Mouse (Mus musculus) cerebellum, adult 2 months (tissue): ENCODE measurements at regions not wholly inside any gene's neighbourhood (a gene's known extent, or its start where the extent isn't known, plus 50 kb on each side); places are given as distances from the start of the nearest gene placed in this dataset.

Source experiments
- DNase-seq, 2 experiments: peaks; one replicate each; pipeline ENCODE4 v3.0.0; 2021
- H3K27ac ChIP-seq: fragments of 200-500 bp; 2 replicates; pipeline ENCODE4 v1.5.1; 2012; ENCODE audit warnings: low read length, control low read depth, inconsistent platforms; ENCODE audit not compliant: insufficient read depth
- H3K27me3 ChIP-seq: fragments of 200-500 bp; 2 replicates; pipeline ENCODE4 v1.6.1; 2012; ENCODE audit warnings: inconsistent platforms, mild to moderate bottlenecking, low read length, moderate library complexity; ENCODE audit not compliant: control insufficient read depth, insufficient read depth
- H3K4me1 ChIP-seq: fragments of 200-500 bp; 2 replicates; pipeline ENCODE4 v1.6.1; 2011; ENCODE audit warnings: low read length; ENCODE audit not compliant: control insufficient read depth, insufficient read depth
- H3K4me3 ChIP-seq: fragments of 200-500 bp; replicated peaks from 2 replicates; pipeline ENCODE3; 2011; ENCODE audit warnings: mild to moderate bottlenecking, low read depth, low read length, control low read depth; ENCODE audit not compliant: insufficient read depth
- CTCF ChIP-seq: fragments of 200-500 bp; IDR thresholded peaks from 2 replicates; pipeline ENCODE4 v1.5.1; 2011; ENCODE audit warnings: low read depth, mild to moderate bottlenecking, control low read depth, low read length, moderate library complexity, borderline replicate concordance; ENCODE audit not compliant: insufficient read depth
- POLR2A ChIP-seq: fragments of 200-500 bp; IDR thresholded peaks from 2 replicates; pipeline ENCODE4 v1.6.1; 2011; ENCODE audit warnings: low read length, control low read depth, borderline replicate concordance; ENCODE audit not compliant: insufficient read depth
- WGBS: fragments of 180-500 bp; shearing (Covaris S2); methylation state at CpG from one replicate; pipeline ENCODE4 v1.1.7; 2018; 5-methylcytosine and 5-hydroxymethylcytosine counted together

DNA sequence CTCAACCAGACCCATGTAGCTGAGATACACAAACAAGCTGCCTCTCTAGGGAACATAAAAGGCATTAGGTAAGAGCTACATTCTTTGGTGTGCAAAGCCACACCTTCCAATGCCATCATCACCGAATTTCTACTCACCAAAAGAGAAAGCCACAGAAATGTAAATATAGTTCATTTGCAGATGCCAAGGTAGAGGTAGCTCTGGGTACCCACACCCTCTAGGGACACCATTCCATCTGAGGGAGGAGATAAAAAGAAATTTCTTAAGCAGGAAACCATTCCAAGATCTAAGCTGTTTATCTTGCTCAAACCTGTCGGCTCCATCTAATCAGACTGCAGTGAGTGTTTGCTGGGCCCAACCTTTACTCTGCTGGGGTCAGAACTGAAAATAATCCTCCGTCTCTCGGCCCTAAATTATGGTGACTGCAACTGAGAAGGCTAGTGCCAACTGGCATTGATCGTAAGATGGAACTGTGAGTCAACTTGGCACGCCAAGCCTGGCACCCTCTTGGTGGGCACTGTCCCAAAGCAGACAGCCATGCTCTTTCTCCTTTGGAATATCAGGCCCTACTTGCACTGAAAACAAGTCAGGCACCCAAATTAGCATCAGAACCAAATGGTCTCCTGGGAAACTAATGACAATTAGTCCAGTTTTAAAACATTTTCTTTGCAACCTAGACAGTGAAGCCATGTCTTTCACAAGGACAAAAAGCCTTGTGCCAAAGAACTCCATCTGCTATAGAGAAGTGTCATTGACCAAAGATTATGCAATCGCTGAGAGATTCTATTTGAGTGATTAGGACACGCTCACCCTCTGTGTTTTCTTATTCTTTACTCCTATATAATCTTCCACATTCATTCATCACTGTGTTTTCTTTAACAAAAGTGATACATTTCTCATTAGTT, 69.4 kb upstream of the Mbip start:
- Histone ChIP-seq H3K27ac (no peak overlapping the region), H3K4me1 (peaks cover 7% of the 10 kb centered on the region), H3K4me3 (no peak overlapping the region), H3K27me3 (no peaks in the 10 kb centered on the region)
- WGBS, result 12% methylated on average over 8 of the region's 8 CpGs
- DNase-seq, result peak; percentile 85 to 92
- TF ChIP-seq CTCF (no peak), POLR2A (no peak)

DNA sequence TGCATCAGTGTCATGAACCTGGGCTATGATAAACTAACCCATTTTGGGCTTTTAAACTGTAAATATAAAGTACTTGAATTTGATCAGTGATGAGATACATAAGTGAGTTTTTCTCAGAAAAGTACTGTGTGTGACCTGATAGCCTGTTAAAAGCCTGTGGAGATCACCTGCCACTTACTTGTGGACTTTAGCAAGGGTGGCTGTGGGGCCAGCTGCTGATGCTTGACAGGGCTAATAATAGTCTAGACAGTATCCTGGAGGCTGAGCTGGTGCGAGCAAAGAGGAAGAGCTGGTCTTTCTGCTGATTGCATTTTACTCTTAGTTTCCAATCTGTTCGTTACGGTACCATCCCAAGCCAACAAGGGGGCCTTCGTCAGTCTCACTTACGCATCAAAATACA, 60.0 kb upstream of the Mbip start:
- Histone ChIP-seq H3K27ac (no peak overlapping the region), H3K4me1 (no peaks in the 10 kb centered on the region), H3K4me3 (no peak overlapping the region), H3K27me3 (no peaks in the 10 kb centered on the region)
- DNase-seq, result no peak
- WGBS, result 88% methylated on average over 5 of the region's 5 CpGs
- TF ChIP-seq CTCF (no peak), POLR2A (no peak)

DNA sequence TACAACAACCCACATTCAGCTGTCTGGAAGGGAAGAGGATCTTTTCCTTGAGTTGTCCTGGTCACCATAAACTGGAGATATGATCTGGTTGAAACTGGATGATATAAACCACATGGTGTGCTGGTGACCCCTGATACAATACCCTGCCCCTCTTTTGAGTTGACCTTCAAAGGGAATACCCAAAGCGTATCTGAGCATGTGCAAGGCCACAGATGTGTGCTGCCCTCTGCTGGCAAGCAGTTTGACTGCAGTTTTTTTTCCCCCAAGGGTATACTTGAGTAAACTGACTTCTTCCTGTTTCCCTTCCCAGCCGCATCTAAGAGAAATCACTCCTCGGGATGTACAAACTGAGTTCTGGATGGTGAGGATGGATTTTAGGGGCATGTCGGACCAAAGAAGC, 59.1 kb upstream of the Mbip start:
- no peaks in the 10 kb centered on the region for H3K4me1 ChIP-seq

DNA sequence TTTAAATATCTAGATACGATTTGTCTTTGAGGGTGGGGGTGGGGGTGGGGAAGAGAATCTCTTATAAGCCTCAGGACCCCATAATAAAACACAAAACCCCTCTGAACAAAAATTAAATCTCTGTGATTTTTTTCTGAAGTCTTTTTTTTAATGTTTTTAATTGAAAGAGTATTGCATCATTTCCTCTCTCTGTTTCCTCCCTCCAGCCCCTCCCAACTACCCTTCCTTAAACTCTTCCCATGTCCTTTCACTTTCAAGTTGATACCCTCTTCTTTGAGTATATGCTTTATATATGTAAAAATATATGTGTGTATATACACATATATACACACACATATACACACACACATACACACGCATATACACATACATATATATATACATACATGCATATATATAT, 58.6 kb upstream of the Mbip start:
- Histone ChIP-seq H3K4me1 (no peaks in the 10 kb centered on the region), H3K4me3 (no peak overlapping the region), H3K27me3 (no peaks in the 10 kb centered on the region), H3K27ac (no peak overlapping the region)
- DNase-seq, result no peak
- 79% methylated on average over 2 of the region's 2 CpGs for WGBS
- TF ChIP-seq POLR2A, result no peak
- TF ChIP-seq CTCF, result no peak

More for the DNA sequence above, 59.1 kb upstream of the Mbip start:
- Histone ChIP-seq H3K27ac (no peak overlapping the region), H3K4me3 (no peak overlapping the region), H3K27me3 (no peaks in the 10 kb centered on the region)
- TF ChIP-seq POLR2A, result no peak
- peak; percentile 36; the same call in 1 of the 2 replicates for TF ChIP-seq CTCF
- 45% methylated on average over 4 of the region's 4 CpGs for WGBS
- peak in 1 of 2 experiments; percentile 12 for DNase-seq

DNA sequence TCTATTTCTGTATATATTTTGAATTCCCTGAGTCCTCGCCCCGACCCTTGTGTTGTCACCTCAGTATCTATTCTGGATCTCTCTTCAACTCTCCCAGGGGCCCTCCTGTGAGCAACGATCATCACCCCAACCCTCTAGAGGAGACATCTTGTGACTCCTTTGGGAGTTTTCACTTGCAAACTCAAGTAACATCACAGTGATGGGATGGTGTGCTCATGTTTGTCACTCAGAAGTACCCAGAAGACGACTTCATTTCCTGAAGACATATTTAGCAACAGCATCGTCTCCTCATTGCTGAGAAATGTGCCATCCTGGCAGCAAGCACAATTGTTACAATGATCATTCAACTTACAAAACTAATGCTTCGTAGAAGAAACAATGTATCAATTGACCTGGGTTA, 57.9 kb upstream of the Mbip start:
- TF ChIP-seq POLR2A, result no peak
- no peak for TF ChIP-seq CTCF
- Histone ChIP-seq H3K4me3 (no peak overlapping the region), H3K4me1 (no peaks in the 10 kb centered on the region), H3K27me3 (no peaks in the 10 kb centered on the region), H3K27ac (no peak overlapping the region)
- no peak for DNase-seq
- WGBS, result 69% methylated on average over 6 of the region's 6 CpGs

DNA sequence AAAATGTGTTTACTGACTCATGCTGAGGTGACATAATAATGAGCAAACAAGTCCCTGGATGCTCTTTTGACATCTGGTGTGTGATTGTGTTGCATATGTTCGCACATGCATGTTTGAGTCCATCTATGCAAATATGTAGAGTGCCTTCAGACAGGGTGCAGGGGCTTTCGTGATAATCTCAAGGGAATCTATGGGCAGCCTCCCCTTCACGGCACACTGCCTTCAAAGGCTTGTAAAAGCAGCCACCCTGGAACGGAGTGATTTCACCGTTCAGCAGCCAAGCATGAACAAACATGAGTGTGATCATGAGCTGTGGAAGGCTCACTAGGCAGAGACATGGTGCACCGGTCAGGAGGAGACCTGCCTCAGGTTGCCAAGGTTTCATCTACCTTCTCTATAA, 57.1 kb upstream of the Mbip start:
- 32% methylated on average over 6 of the region's 6 CpGs for WGBS
- Histone ChIP-seq H3K4me1 (no peaks in the 10 kb centered on the region), H3K27ac (no peak overlapping the region), H3K27me3 (no peaks in the 10 kb centered on the region), H3K4me3 (no peak overlapping the region)
- DNase-seq, result no peak
- no peak for TF ChIP-seq POLR2A
- TF ChIP-seq CTCF, result no peak

DNA sequence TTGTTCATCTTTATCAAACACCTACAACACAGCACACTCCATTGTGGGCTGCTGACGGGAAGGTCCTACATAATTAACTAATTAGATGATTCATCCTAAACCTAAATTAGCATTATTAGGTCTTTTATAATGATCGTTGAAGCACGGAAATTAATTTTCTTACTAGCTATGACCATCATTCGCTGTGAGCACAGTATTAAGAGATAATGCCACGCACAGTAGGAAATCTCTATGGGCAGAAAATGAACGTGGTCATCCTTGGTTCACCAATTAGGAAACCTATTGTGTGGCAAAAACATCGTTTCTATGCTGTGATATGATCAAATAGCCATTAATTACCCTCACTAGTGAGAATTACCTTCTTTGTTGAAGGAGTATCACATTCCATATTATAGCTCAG, 56.4 kb upstream of the Mbip start:
- no peak overlapping the region for H3K4me3 ChIP-seq
- H3K27ac ChIP-seq, result no peak overlapping the region
- no peak for DNase-seq
- no peaks in the 10 kb centered on the region for H3K27me3 ChIP-seq
- TF ChIP-seq CTCF (no peak), POLR2A (no peak)
- WGBS, result 46% methylated on average over 7 of the region's 7 CpGs
- no peaks in the 10 kb centered on the region for H3K4me1 ChIP-seq
